ENCODE assay signal across 9 mouse cellular contexts in the genomic region with DNA sequence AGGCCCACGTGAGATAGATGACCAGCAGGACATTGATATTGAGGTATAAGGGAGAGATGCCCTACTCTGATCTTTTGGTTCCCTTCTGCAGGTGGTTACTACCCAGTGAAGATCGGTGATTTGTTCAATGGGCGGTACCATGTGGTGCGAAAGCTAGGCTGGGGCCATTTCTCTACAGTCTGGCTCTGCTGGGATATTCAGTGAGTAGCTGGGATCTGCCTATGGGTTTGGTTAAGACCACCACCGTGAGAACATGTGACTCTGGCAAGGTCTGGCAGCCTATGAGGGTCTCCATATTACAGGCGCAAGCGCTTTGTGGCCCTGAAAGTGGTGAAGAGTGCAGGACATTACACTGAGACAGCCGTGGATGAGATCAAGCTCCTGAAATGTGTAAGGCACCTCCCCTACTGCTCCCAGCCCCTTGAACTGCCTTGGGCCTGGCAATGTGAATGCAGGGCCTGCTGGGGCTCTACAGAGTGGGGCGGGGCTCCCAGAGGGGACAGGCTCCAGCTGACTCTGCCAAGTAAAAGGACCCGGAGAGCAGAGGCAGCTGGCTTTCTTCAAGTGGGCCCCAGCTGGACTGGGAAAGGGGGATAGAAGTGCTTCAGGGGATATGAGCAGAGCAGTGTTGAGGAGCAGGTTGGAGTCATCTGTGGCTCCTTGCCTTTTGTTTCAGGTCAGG. TPM values are rescaled to one million over a fixed set of nuclear protein-coding genes. Genes with fewer than 3 reads are reported as not detected.
DNase-seq lines count a peak whose midpoint lies in the region; ATAC-seq and TF ChIP-seq lines count a peak whose summit lies in the region.
"Had no signal": no experiment of that assay in that cellular context is flagged by ENCODE, and none has a peak within 500 bp of the region (broad histone marks: within the 10 kb centered on the region; RNA-seq: fewer than 3 reads in every experiment).

No protein-coding gene starts in this region.

- no peaks in the 10 kb centered on the region for H3K27me3 ChIP-seq in kidney, adult 2 months (replicated peaks; ENCODE audit: control insufficient read depth, insufficient read depth, low read length)
- H3K27me3 ChIP-seq in hindbrain, embryonic 16.5 days (replicated peaks; ENCODE audit: control insufficient read depth, insufficient read depth, low read length): no peaks in the 10 kb centered on the region
- no peaks in the 10 kb centered on the region for H3K27me3 ChIP-seq in midbrain, embryonic 12.5 days

- H3K4me2 ChIP-seq in hindbrain, embryonic 16.5 days (ENCODE audit: low read length): no peak overlapping the region
- no peak overlapping the region for H3K4me2 ChIP-seq in midbrain, embryonic 12.5 days (replicated peaks)

- WGBS in kidney, adult 2 months: 63% methylated on average over 10 of the region's 10 CpGs
- 71% methylated on average over 10 of the region's 10 CpGs for WGBS in hindbrain, embryonic 16.5 days
- 71% methylated on average over 10 of the region's 10 CpGs for WGBS in midbrain, embryonic 12.5 days

- no peaks in the 10 kb centered on the region for H3K9me3 ChIP-seq in hindbrain, embryonic 16.5 days (ENCODE audit: control insufficient read depth, low read length)
- no peaks in the 10 kb centered on the region for H3K9me3 ChIP-seq in midbrain, embryonic 12.5 days

- H3K27ac ChIP-seq in kidney, adult 2 months (ENCODE audit: insufficient read depth, low read depth, low read length): no peak overlapping the region
- no peak overlapping the region for H3K27ac ChIP-seq in hindbrain, embryonic 16.5 days (ENCODE audit: low read depth, low read length)
- no peak overlapping the region for H3K27ac ChIP-seq in midbrain, embryonic 12.5 days (replicated peaks)

- H3K4me1 ChIP-seq in kidney, adult 2 months (ENCODE audit: control insufficient read depth, insufficient read depth, low read length): no peaks in the 10 kb centered on the region
- no peaks in the 10 kb centered on the region for H3K4me1 ChIP-seq in hindbrain, embryonic 16.5 days (ENCODE audit: control insufficient read depth, insufficient read depth, low read depth, low read length)
- no peaks in the 10 kb centered on the region for H3K4me1 ChIP-seq in midbrain, embryonic 12.5 days

- no peak for TF ChIP-seq POLR2A in kidney, adult 2 months (IDR thresholded peaks at IDR 0.05; ENCODE audit: low read depth, low read length)
- TF ChIP-seq POLR2A in brain, embryonic 14.5 days (IDR thresholded peaks at IDR 0.05; ENCODE audit: borderline replicate concordance, extremely low read depth, insufficient read depth, insufficient read length, poor library complexity, severe bottlenecking): no peak

- peak; percentile 20 for DNase-seq in kidney, adult 2 months
- no peak for DNase-seq in kidney, adult 9 months
- peak; percentile 22 for DNase-seq in brain, embryonic 14.5 days (ENCODE audit: low read depth)
- no peak for DNase-seq in urinary bladder, postnatal 25 days (ENCODE audit: low spot score)
- DNase-seq in urinary bladder, postnatal 14 days (ENCODE audit: low spot score): no peak

- H3K36me3 ChIP-seq in kidney, adult 2 months (ENCODE audit: control insufficient read depth, insufficient read depth, low read length): peaks cover 1% of the 10 kb centered on the region; the same call in 1 of the 2 replicates
- H3K36me3 ChIP-seq in hindbrain, embryonic 16.5 days (ENCODE audit: control insufficient read depth, insufficient read depth, low read length): peaks cover 8% of the 10 kb centered on the region; the same call in 1 of the 2 replicates
- peaks cover 29% of the 10 kb centered on the region for H3K36me3 ChIP-seq in midbrain, embryonic 12.5 days

- H3K9ac ChIP-seq in hindbrain, embryonic 16.5 days (ENCODE audit: low read depth, low read length): no peak overlapping the region; the same call in 1 of the 2 replicates
- H3K9ac ChIP-seq in midbrain, embryonic 12.5 days (replicated peaks): no peak overlapping the region

- TF ChIP-seq CTCF in kidney, adult 2 months (conservative IDR thresholded peaks at IDR 0.05; ENCODE audit: insufficient read depth, insufficient read length, low read depth, low read length): no peak
- TF ChIP-seq CTCF in brain, embryonic 14.5 days (IDR thresholded peaks at IDR 0.05; ENCODE audit: borderline replicate concordance, extremely low read depth, insufficient read depth, insufficient read length): no peak

- ATAC-seq in hindbrain, embryonic 16.5 days: peak; percentile 21; the same call in 1 of the 2 replicates
- peak; percentile 29; the same call in 1 of the 2 replicates for ATAC-seq in midbrain, embryonic 12.5 days (ENCODE audit: low FRiP score, low read depth)
- no peak for ATAC-seq in cerebellum, adult (ENCODE audit: insufficient number of reproducible peaks, low FRiP score, low TSS enrichment)
- ATAC-seq: inflammation-experienced regulatory T-cells, adult 6 months had no signal

- no peak overlapping the region for H3K4me3 ChIP-seq in kidney, adult 2 months (ENCODE audit: insufficient read depth, low read depth, low read length)
- H3K4me3 ChIP-seq in hindbrain, embryonic 16.5 days (ENCODE audit: low read length): no peak overlapping the region
- no peak overlapping the region for H3K4me3 ChIP-seq in midbrain, embryonic 12.5 days

RNA-seq across cellular contexts. Expression of a gene that starts 0.7 kb away (rescaled TPM):
- 2.6 and 4.0 TPM in 2 replicates for polyA plus RNA-seq in kidney, adult 2 months (2012; rRNA removed)
- 0.85 and 1.2 TPM in 2 replicates for polyA plus RNA-seq in brain, embryonic 14.5 days (2012; rRNA removed)
- polyA plus RNA-seq in hindbrain, embryonic 16.5 days (2015; fragmentation: Nextera tagmentation; extraction: Ambion mirVana): 1.9 and 4.4 TPM in 2 replicates
- polyA plus RNA-seq in midbrain, embryonic 12.5 days (2016; fragmentation: Nextera tagmentation; extraction: Ambion mirVana): 1.1 and 1.4 TPM in 2 replicates

RNA-seq across cellular contexts. Expression of a gene that starts 11.8 kb away (rescaled TPM):
- polyA plus RNA-seq in kidney, adult 2 months (2012; rRNA removed): 749 and 831 TPM in 2 replicates
- 382 and 510 TPM in 2 replicates for polyA plus RNA-seq in brain, embryonic 14.5 days (2012; rRNA removed)
- 275 and 285 TPM in 2 replicates for polyA plus RNA-seq in hindbrain, embryonic 16.5 days (2015; fragmentation: Nextera tagmentation; extraction: Ambion mirVana)
- 166 and 169 TPM in 2 replicates for polyA plus RNA-seq in midbrain, embryonic 12.5 days (2016; fragmentation: Nextera tagmentation; extraction: Ambion mirVana)

RNA-seq across cellular contexts. Expression of a gene that starts 11.9 kb away (rescaled TPM):
- polyA plus RNA-seq in kidney, adult 2 months (2012; rRNA removed): 239 and 253 TPM in 2 replicates
- 130 and 205 TPM in 2 replicates for polyA plus RNA-seq in brain, embryonic 14.5 days (2012; rRNA removed)
- 145 and 162 TPM in 2 replicates for polyA plus RNA-seq in hindbrain, embryonic 16.5 days (2015; fragmentation: Nextera tagmentation; extraction: Ambion mirVana)
- 118 and 119 TPM in 2 replicates for polyA plus RNA-seq in midbrain, embryonic 12.5 days (2016; fragmentation: Nextera tagmentation; extraction: Ambion mirVana)

RNA-seq across cellular contexts. Expression of a gene that starts 18.1 kb away (rescaled TPM):
- polyA plus RNA-seq in kidney, adult 2 months (2012; rRNA removed): 0.58 and 0.83 TPM in 2 replicates
- polyA plus RNA-seq in brain, embryonic 14.5 days (2012; rRNA removed): 0.58 and 0.79 TPM in 2 replicates
- polyA plus RNA-seq in hindbrain, embryonic 16.5 days (2015; fragmentation: Nextera tagmentation; extraction: Ambion mirVana): 0.90 and 1.2 TPM in 2 replicates
- 0.11 and 0.16 TPM in 2 replicates for polyA plus RNA-seq in midbrain, embryonic 12.5 days (2016; fragmentation: Nextera tagmentation; extraction: Ambion mirVana)
- polyA plus RNA-seq: inflammation-experienced regulatory T-cells, adult 6 months had no signal

RNA-seq across cellular contexts. Expression of a gene that starts 49.8 kb away (rescaled TPM):
- polyA plus RNA-seq in kidney, adult 2 months (2012; rRNA removed): 0.88 and 0.94 TPM in 2 replicates
- 88.2 and 125 TPM in 2 replicates for polyA plus RNA-seq in brain, embryonic 14.5 days (2012; rRNA removed)
- polyA plus RNA-seq in hindbrain, embryonic 16.5 days (2015; fragmentation: Nextera tagmentation; extraction: Ambion mirVana): 3.1 and 4.0 TPM in 2 replicates
- 2.4 and 2.5 TPM in 2 replicates for polyA plus RNA-seq in midbrain, embryonic 12.5 days (2016; fragmentation: Nextera tagmentation; extraction: Ambion mirVana)

Comparison
In these comparisons a context has a peak if more than half of its experiments do, and no peak if none do; other contexts are left out.
1. DNase-seq: peak in kidney, adult 2 months (single experiment) and brain, embryonic 14.5 days (single experiment); none in kidney, adult 9 months (single experiment), urinary bladder, postnatal 25 days (single experiment) and urinary bladder, postnatal 14 days (single experiment).